Mouse (Mus musculus) bone marrow macrophage, adult 2 months (primary cell): ENCODE measurements around the gene Ppox.

Experiments used
- CTCF ChIP-seq: IDR thresholded peaks from 2 replicates; pipeline ENCODE4 v1.5.1; 2012; ENCODE audit warnings: low read depth, mild to moderate bottlenecking, low read length, moderate library complexity
- POLR2A ChIP-seq: IDR thresholded peaks from 2 replicates; pipeline ENCODE4 v1.6.1; 2012; ENCODE audit warnings: mild to moderate bottlenecking, low read depth, low read length, borderline replicate concordance

GRCm38 (mm10) chr1:171230215-171230614 lies 50.8 kb downstream of the Ppox start:
- TF ChIP-seq POLR2A, result no peak
- TF ChIP-seq CTCF, result no peak
